Mouse (Mus musculus): ENCODE measurements around the gene Fam234a. TPM values are rescaled to one million over a fixed set of nuclear protein-coding genes. Genes with fewer than 3 reads are reported as not detected.
A peak's percentile ranks its signal among the peaks of the same experiment; 100 is the strongest.
"Not testable (repeated sequence)": the region's sequence is repeated elsewhere in the genome, so short reads cannot be mapped to it uniquely, and the experiment has no call there.

Fam234a gene
- polyA plus RNA-seq, 1 experiment, result 34.3 TPM

GRCm38 (mm10) chr17:26188091-26188805, 55.8 kb downstream of the Fam234a start:
- DNase-seq, result no peak
- 81% methylated on average over 11 of the region's 11 CpGs for WGBS
- no peak overlapping the region for H3K27ac ChIP-seq (ENCODE audit: insufficient read depth, low read length)
- no peaks in the 10 kb centered on the region for H3K27me3 ChIP-seq (ENCODE audit: control insufficient read depth, insufficient read depth, low read length)
- H3K4me1 ChIP-seq (ENCODE audit: control insufficient read depth, insufficient read depth, low read length), result peaks cover 7% of the 10 kb centered on the region
- H3K4me3 ChIP-seq (replicated peaks; ENCODE audit: insufficient read depth, low read depth, low read length), result no peak overlapping the region
- no peak for TF ChIP-seq POLR2A (IDR thresholded peaks at IDR 0.05; ENCODE audit: borderline replicate concordance, insufficient read depth, low read length)
- no peak for TF ChIP-seq CTCF (IDR thresholded peaks at IDR 0.05; ENCODE audit: borderline replicate concordance, insufficient read depth, low read depth, low read length)

GRCm38 (mm10) chr17:26187592-26187991, 56.5 kb downstream of the Fam234a start:
- no peak overlapping the region for H3K27ac ChIP-seq (ENCODE audit: insufficient read depth, low read length)
- TF ChIP-seq CTCF (IDR thresholded peaks at IDR 0.05; ENCODE audit: borderline replicate concordance, insufficient read depth, low read depth, low read length) (no peak), POLR2A (IDR thresholded peaks at IDR 0.05; ENCODE audit: borderline replicate concordance, insufficient read depth, low read length) (no peak)
- 15% methylated on average over 5 of the region's 5 CpGs for WGBS
- H3K27me3 ChIP-seq (ENCODE audit: control insufficient read depth, insufficient read depth, low read length), result no peaks in the 10 kb centered on the region
- H3K4me1 ChIP-seq (ENCODE audit: control insufficient read depth, insufficient read depth, low read length), result peaks cover 7% of the 10 kb centered on the region
- H3K4me3 ChIP-seq (replicated peaks; ENCODE audit: insufficient read depth, low read depth, low read length), result no peak overlapping the region
- DNase-seq, result peak; percentile 53 to 70

GRCm38 (mm10) chr17:26181179-26181578, 62.9 kb downstream of the Fam234a start:
- no peak for DNase-seq
- Histone ChIP-seq H3K27ac (ENCODE audit: insufficient read depth, low read length) (no peak overlapping the region), H3K4me3 (replicated peaks; ENCODE audit: insufficient read depth, low read depth, low read length) (no peak overlapping the region), H3K4me1 (ENCODE audit: control insufficient read depth, insufficient read depth, low read length) (no peaks in the 10 kb centered on the region), H3K27me3 (ENCODE audit: control insufficient read depth, insufficient read depth, low read length) (no peaks in the 10 kb centered on the region)
- 91% methylated on average over 3 of the region's 3 CpGs for WGBS
- TF ChIP-seq POLR2A (IDR thresholded peaks at IDR 0.05; ENCODE audit: borderline replicate concordance, insufficient read depth, low read length) (no peak), CTCF (IDR thresholded peaks at IDR 0.05; ENCODE audit: borderline replicate concordance, insufficient read depth, low read depth, low read length) (no peak)

- no peak overlapping the region for H3K4me3 ChIP-seq (replicated peaks; ENCODE audit: insufficient read depth, low read depth, low read length)
- no peaks in the 10 kb centered on the region for H3K27me3 ChIP-seq (ENCODE audit: control insufficient read depth, insufficient read depth, low read length)
- no peak for DNase-seq
- H3K4me1 ChIP-seq (ENCODE audit: control insufficient read depth, insufficient read depth, low read length), result no peaks in the 10 kb centered on the region
- H3K27ac ChIP-seq (ENCODE audit: insufficient read depth, low read length), result no peak overlapping the region
- TF ChIP-seq CTCF (IDR thresholded peaks at IDR 0.05; ENCODE audit: borderline replicate concordance, insufficient read depth, low read depth, low read length) (no peak), POLR2A (IDR thresholded peaks at IDR 0.05; ENCODE audit: borderline replicate concordance, insufficient read depth, low read length) (no peak)
These were observed 65.4 kb downstream of the Fam234a start for GRCm38 (mm10) chr17:26178611-26179010.

- not testable (repeated sequence) for H3K4me1 ChIP-seq (ENCODE audit: control insufficient read depth, insufficient read depth, low read length); DNase-seq; H3K27ac ChIP-seq (ENCODE audit: insufficient read depth, low read length); H3K27me3 ChIP-seq (ENCODE audit: control insufficient read depth, insufficient read depth, low read length); H3K4me3 ChIP-seq (replicated peaks; ENCODE audit: insufficient read depth, low read depth, low read length)
- whole genome bisulfite sequencing, result 84% methylated on average over 2 of the region's 2 CpGs
These were observed 68.8 kb downstream of the Fam234a start for GRCm38 (mm10) chr17:26175248-26175647.

- no peak for TF ChIP-seq POLR2A (IDR thresholded peaks at IDR 0.05; ENCODE audit: borderline replicate concordance, insufficient read depth, low read length)
- WGBS, result 88% methylated on average over 2 of the region's 2 CpGs
- no peak overlapping the region for H3K4me3 ChIP-seq (replicated peaks; ENCODE audit: insufficient read depth, low read depth, low read length)
- H3K4me1 ChIP-seq (ENCODE audit: control insufficient read depth, insufficient read depth, low read length), result peaks cover 7% of the 10 kb centered on the region; the same call in 1 of the 2 replicates
- no peak for DNase-seq
- H3K27me3 ChIP-seq (ENCODE audit: control insufficient read depth, insufficient read depth, low read length), result no peaks in the 10 kb centered on the region
- H3K27ac ChIP-seq (ENCODE audit: insufficient read depth, low read length), result no peak overlapping the region
These were observed 76.0 kb downstream of the Fam234a start for GRCm38 (mm10) chr17:26168039-26168438.

GRCm38 (mm10) chr17:26162736-26163135, 81.3 kb downstream of the Fam234a start:
- no peak overlapping the region for H3K27ac ChIP-seq (ENCODE audit: insufficient read depth, low read length)
- DNase-seq, result no peak
- 90% methylated on average over 1 of the region's 1 CpGs for WGBS
- H3K27me3 ChIP-seq (ENCODE audit: control insufficient read depth, insufficient read depth, low read length), result no peaks in the 10 kb centered on the region
- TF ChIP-seq CTCF (IDR thresholded peaks at IDR 0.05; ENCODE audit: borderline replicate concordance, insufficient read depth, low read depth, low read length) (no peak), POLR2A (IDR thresholded peaks at IDR 0.05; ENCODE audit: borderline replicate concordance, insufficient read depth, low read length) (no peak)
- H3K4me3 ChIP-seq (replicated peaks; ENCODE audit: insufficient read depth, low read depth, low read length), result no peak overlapping the region
- peaks cover 7% of the 10 kb centered on the region; the same call in 1 of the 2 replicates for H3K4me1 ChIP-seq (ENCODE audit: control insufficient read depth, insufficient read depth, low read length)

Other genes starting within 250 kb of the Fam234a start
- 81.8 and 82.9 TPM in 2 replicates for gene Rab11fip3, start 174.7 kb downstream of the Fam234a start, polyA plus RNA-seq (2012; rRNA removed)
- 39.5 and 41.3 TPM in 2 replicates for gene Decr2, start 153.9 kb downstream of the Fam234a start, polyA plus RNA-seq (2012; rRNA removed)
- gene Nme4, start 148.6 kb downstream of the Fam234a start, polyA plus RNA-seq (2012; rRNA removed), result 6.2 and 6.7 TPM in 2 replicates
- gene Tmem8, start 130.9 kb downstream of the Fam234a start, polyA plus RNA-seq (2012; rRNA removed), result 41.0 and 48.2 TPM in 2 replicates
- gene Mrpl28, start 120.7 kb downstream of the Fam234a start, polyA plus RNA-seq (2012; rRNA removed), result 114 and 118 TPM in 2 replicates
- 21.3 and 22.8 TPM in 2 replicates for gene Axin1, start 105.6 kb downstream of the Fam234a start, polyA plus RNA-seq (2012; rRNA removed)
- gene Pdia2, start 45.2 kb downstream of the Fam234a start, polyA plus RNA-seq (2012; rRNA removed), result 0.07 and 0.10 TPM in 2 replicates
- gene Rgs11, start 41.3 kb downstream of the Fam234a start, polyA plus RNA-seq (2012; rRNA removed), result 21.1 and 23.0 TPM in 2 replicates
- 59.9 and 80.0 TPM in 2 replicates for gene Arhgdig, start 36.5 kb downstream of the Fam234a start, polyA plus RNA-seq (2012; rRNA removed)
- 52.5 and 54.9 TPM in 2 replicates for gene Luc7l, start 8.7 kb upstream of the Fam234a start, polyA plus RNA-seq (2012; rRNA removed)
- gene Neurl1b, start 170.6 kb upstream of the Fam234a start, polyA plus RNA-seq (2012; rRNA removed), result 0.84 and 1.1 TPM in 2 replicates

All from cerebellum, adult 2 months (tissue).